Mouse (Mus musculus) right cerebral cortex, postnatal 4 days (tissue): ENCODE measurements at regions not wholly inside any gene's neighbourhood (a gene's known extent, or its start where the extent isn't known, plus 50 kb on each side); places are given as distances from the start of the nearest gene placed in this dataset.

ENCODE experiments used
- DNase-seq: peaks from one replicate; pipeline ENCODE4 v3.0.0-alpha.2; 2022

DNA sequence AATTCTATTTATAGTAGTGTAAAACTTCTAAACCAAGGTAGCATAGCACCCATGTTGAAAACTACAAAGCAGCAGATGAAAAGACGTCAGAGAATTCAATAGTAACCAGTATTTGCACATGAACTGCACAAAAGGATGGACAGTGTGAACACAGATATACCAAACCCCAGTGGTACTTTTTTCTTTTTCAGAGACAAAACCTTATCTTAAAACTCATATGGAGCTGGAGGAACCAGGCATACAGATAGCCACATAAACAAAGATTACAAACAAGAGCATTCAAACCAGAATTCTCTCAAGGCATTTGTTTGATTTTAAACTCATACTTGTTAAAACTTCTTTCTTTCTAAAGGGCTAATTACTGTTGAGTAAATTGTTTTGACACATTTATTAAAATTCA is 72.5 kb upstream of the Nck2 start:
- DNase-seq: no peak

DNA sequence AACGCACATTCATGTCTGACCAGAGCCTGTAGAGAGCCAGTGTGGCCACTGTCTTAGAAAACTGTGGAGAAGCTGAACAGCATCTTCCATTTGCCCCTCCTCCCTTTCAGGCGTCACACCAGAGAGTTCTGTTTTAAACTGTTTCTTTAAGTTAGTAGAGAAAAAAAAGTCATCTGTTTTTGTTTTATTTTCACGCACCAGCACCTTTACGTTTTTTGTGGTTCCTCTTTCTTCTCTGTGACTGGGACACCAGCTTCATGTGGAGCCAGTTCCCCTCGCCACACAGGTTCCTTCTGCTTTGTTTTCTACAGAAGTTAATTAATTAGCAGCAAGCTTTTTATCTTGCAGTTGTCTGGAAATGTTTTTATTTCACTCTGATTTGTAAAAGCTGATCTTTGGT is 69.4 kb upstream of the Nck2 start:
- DNase-seq: no peak

DNA sequence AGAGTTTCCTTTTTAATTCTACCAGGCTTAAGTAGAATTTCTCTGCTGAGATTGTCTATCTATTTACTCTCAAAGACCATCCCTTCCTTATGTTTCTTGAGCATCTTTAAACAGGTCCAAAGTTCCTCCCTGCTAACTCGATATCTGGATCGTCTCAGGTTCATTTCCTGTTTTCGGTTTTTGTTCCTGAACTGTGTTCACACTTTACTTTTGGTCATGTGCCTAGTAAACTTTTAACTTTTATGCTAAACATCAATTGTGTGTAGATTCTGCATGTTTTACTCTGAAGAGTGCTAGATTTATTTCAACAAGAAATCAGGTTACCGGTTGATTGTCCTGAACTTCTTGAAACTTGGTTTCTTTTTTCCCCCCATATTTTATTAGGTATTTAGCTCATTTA is 68.5 kb upstream of the Nck2 start:
- no peak for DNase-seq

DNA sequence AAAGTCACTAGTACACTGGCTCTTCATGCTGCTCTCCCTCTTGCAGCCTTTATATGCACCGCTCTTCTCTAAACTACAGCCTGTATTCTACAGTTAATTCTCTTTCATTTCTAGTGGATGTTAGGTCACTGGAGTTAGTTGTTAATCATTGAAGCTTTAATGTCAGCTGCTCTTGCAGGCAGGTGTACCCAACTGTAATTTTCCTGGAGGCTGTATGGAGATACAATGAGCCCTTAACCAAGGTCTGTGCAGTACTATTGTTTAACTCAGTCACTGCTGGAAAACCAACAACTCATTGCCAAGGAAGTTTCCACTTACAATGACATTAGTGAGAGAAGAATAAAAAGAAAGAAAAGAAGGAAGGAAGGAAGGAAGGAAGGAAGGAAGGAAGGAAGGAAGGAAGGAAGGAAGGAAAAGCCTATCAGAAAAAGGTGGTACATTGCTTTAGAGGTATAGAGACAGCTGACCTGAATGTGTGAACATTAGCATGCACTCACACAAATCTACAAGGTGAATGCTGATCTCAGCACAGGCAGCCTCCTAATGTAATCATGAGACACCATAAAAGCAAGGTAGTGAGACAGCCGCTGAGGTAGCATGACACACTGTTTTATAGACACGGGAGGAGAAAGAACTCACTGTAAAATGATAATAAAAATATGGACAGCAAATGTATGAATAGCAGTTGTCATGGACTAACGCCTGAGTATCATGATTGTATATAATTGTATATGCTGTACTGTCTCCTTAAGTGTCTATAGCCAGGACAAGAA is 66.7 kb upstream of the Nck2 start:
- no peak for DNase-seq

DNA sequence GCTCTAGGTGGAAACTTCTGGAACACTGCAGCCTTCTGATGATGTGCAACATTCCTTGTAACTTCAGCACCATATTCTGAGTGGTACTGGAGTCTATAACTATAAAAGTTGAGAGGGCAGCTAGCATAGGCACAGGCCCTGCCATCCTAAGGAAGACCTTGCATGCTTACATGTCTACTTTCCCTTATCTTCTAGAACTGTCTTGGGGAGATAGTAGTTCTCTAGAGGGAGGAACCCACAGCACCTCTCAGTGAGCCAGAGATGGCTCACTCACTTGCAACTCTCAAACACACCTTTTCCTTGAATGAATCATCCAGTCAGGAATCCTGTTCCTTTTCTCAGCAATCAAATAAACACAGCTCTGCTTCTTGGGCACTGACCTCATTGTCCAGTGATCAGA is 59.4 kb upstream of the Nck2 start:
- no peak for DNase-seq

DNA sequence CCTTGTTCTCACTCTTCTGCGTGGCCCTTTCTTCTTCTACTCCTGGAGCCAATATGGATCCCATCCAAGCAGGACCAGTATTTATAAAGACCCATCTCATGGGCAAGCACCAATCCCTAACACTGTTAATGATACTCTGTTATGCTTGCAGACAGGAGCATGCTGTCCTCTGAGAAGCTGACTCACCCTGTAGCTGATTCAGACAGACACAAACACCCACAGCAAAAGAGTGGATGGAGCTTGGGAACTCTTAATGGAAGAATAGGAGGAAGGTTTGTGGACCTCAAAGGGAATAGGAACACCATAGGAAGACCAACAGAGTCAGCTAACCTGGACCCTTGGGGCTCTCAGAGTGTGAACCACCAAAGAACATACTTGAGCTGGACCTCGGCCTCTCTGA is 50.3 kb upstream of the Nck2 start:
- DNase-seq: no peak
